Mouse (Mus musculus) CH12.LX (cell line): ENCODE measurements around the gene Gdf15. TPM values are rescaled to one million over a fixed set of nuclear protein-coding genes. Genes with fewer than 3 reads are reported as not detected.

Source experiments
- DNase-seq: peaks from one replicate; pipeline ENCODE4 v3.0.0-alpha.2; 2013; ENCODE audit errors: extremely low read depth
- H3K27ac ChIP-seq: 2 replicates; pipeline ENCODE4 v1.5.1; 2012; ENCODE audit warnings: low read depth, mild to moderate bottlenecking, control low read depth, moderate library complexity; ENCODE audit not compliant: insufficient read depth
- H3K27me3 ChIP-seq: replicated peaks from 2 replicates; pipeline ENCODE3; 2012; ENCODE audit warnings: inconsistent platforms
- H3K36me3 ChIP-seq, 2 experiments: replicated peaks in 1 of 2; 2 replicates each; pipeline versions ENCODE3 to v1.6.1; 2012; ENCODE audit warnings: inconsistent platforms in 1 of 2, low read length in 1 of 2, mild to moderate bottlenecking in 1 of 2, mixed read lengths in 1 of 2, moderate library complexity in 1 of 2; ENCODE audit not compliant: control insufficient read depth in 1 of 2, insufficient read depth in 1 of 2
- H3K4me1 ChIP-seq, 2 experiments: 2 replicates each; pipeline ENCODE4 v1.6.1; 2012; ENCODE audit warnings: inconsistent platforms in 1 of 2, moderate library complexity in 1 of 2; ENCODE audit not compliant: insufficient read depth in 2 of 2, control insufficient read depth in 1 of 2
- H3K4me2 ChIP-seq: 2 replicates; pipeline ENCODE4 v1.6.1; 2012; ENCODE audit warnings: low read depth, mild to moderate bottlenecking, control low read depth; ENCODE audit not compliant: poor library complexity, insufficient read depth, severe bottlenecking
- H3K4me3 ChIP-seq, 3 experiments: fragments of 150-350 bp in 1 of 3; sonication (generic) in 1 of 3; replicated peaks in 1 of 3; 2 replicates each; pipeline versions ENCODE3 to v1.5.1; 2011 to 2012; ENCODE audit warnings: low read depth in 2 of 3, low read length in 2 of 3, mild to moderate bottlenecking in 2 of 3, moderate library complexity in 2 of 3, control low read depth in 1 of 3, improper control_type of control experiment in 1 of 3, inconsistent platforms in 1 of 3, mixed read lengths in 1 of 3; ENCODE audit not compliant: poor library complexity in 1 of 3
- H3K79me2 ChIP-seq: replicated peaks from 2 replicates; pipeline ENCODE4 v1.6.1; 2012; ENCODE audit warnings: mild to moderate bottlenecking, moderate library complexity; ENCODE audit not compliant: control insufficient read depth, poor library complexity, insufficient read depth, severe bottlenecking; ENCODE audit errors: extremely low read depth
- H3K9ac ChIP-seq: 2 replicates; pipeline ENCODE4 v1.6.1; 2012; ENCODE audit warnings: low read depth, mild to moderate bottlenecking, control low read depth, moderate library complexity; ENCODE audit not compliant: insufficient read depth
- H3K9me3 ChIP-seq: replicated peaks from 2 replicates; pipeline ENCODE3; 2012; ENCODE audit warnings: low read length, inconsistent platforms, mixed read lengths
- CHD1 ChIP-seq: IDR thresholded peaks from 2 replicates; pipeline ENCODE4 v1.6.1; 2012; ENCODE audit warnings: low read depth, low read length, improper control_type of control experiment, inconsistent platforms
- CTCF ChIP-seq, 2 experiments: IDR thresholded peaks in 1 of 2; conservative IDR thresholded peaks in 1 of 2; 2 replicates each; pipeline ENCODE4 v1.5.1; 2011 to 2012; ENCODE audit warnings: low read depth in 2 of 2, low read length in 2 of 2, improper control_type of control experiment in 1 of 2, inconsistent platforms in 1 of 2, mild to moderate bottlenecking in 1 of 2, moderate library complexity in 1 of 2
- EP300 ChIP-seq: IDR thresholded peaks from 2 replicates; pipeline ENCODE4 v1.6.1; 2011; ENCODE audit warnings: low read length, improper control_type of control experiment
- ETS1 ChIP-seq: conservative IDR thresholded peaks from 2 replicates; pipeline ENCODE4 v1.6.1; 2012; ENCODE audit warnings: low read depth, mild to moderate bottlenecking, inconsistent platforms, low read length, improper control_type of control experiment, moderate library complexity
- GABPA ChIP-seq: IDR thresholded peaks from 2 replicates; pipeline ENCODE4 v1.6.1; 2012; ENCODE audit warnings: low read depth, low read length, improper control_type of control experiment, inconsistent platforms; ENCODE audit not compliant: insufficient replicate concordance
- JUN ChIP-seq: IDR thresholded peaks from 2 replicates; pipeline ENCODE4 v1.6.1; 2011; ENCODE audit warnings: low read depth, mild to moderate bottlenecking, low read length, improper control_type of control experiment, moderate library complexity; ENCODE audit not compliant: insufficient read depth
- MEF2A ChIP-seq: IDR thresholded peaks from 2 replicates; pipeline ENCODE4 v1.6.1; 2014; ENCODE audit warnings: low read depth, mild to moderate bottlenecking, inconsistent platforms, low read length, improper control_type of control experiment, borderline replicate concordance
- MXI1 ChIP-seq: IDR thresholded peaks from 2 replicates; pipeline ENCODE4 v1.6.1; 2011; ENCODE audit warnings: mild to moderate bottlenecking, low read depth, low read length, improper control_type of control experiment
- MYC ChIP-seq: IDR thresholded peaks from 2 replicates; pipeline ENCODE4 v1.6.1; 2011; ENCODE audit warnings: low read depth, mild to moderate bottlenecking, improper control_type of control experiment, low read length
- NELFE ChIP-seq: IDR thresholded peaks from 2 replicates; pipeline ENCODE4 v1.6.1; 2011; ENCODE audit warnings: low read depth, low read length, improper control_type of control experiment
- NRF1 ChIP-seq: IDR thresholded peaks from 2 replicates; pipeline ENCODE4 v1.6.1; 2014; ENCODE audit warnings: low read depth, mild to moderate bottlenecking, inconsistent platforms, low read length, improper control_type of control experiment, moderate library complexity
- PAX5 ChIP-seq: IDR thresholded peaks from 2 replicates; pipeline ENCODE4 v1.6.1; 2012; ENCODE audit warnings: low read length, inconsistent platforms, mixed read lengths
- POLR2AphosphoS2 ChIP-seq: IDR thresholded peaks from 2 replicates; pipeline ENCODE4 v1.6.1; 2011; ENCODE audit warnings: low read depth, low read length, improper control_type of control experiment
- RAD21 ChIP-seq: IDR thresholded peaks from 2 replicates; pipeline ENCODE4 v1.6.1; 2011; ENCODE audit warnings: low read depth, mild to moderate bottlenecking, low read length, improper control_type of control experiment, moderate library complexity
- RCOR1 ChIP-seq: conservative IDR thresholded peaks from 2 replicates; pipeline ENCODE4 v1.6.1; 2012; ENCODE audit warnings: low read depth, mild to moderate bottlenecking, inconsistent platforms, low read length, improper control_type of control experiment
- UBTF ChIP-seq: IDR thresholded peaks from 2 replicates; pipeline ENCODE4 v1.6.1; 2012; ENCODE audit warnings: low read depth, mild to moderate bottlenecking, inconsistent platforms, low read length, improper control_type of control experiment, moderate library complexity
- USF2 ChIP-seq: conservative IDR thresholded peaks from 2 replicates; pipeline ENCODE4 v1.6.1; 2011; ENCODE audit warnings: low read depth, low read length, improper control_type of control experiment
- ZNF384 ChIP-seq: IDR thresholded peaks from 2 replicates; pipeline ENCODE4 v1.6.1; 2012; ENCODE audit warnings: low read depth, low read length, improper control_type of control experiment, inconsistent platforms
- dilution Hi-C: fragments of 300-500 bp; cut with MboI; formaldehyde crosslinking; loops from 2 replicates; pipeline ENCODE4 v1.14.3; 2020; ENCODE audit warnings: low sequenced_read_pairs; ENCODE audit not compliant: extremely low pct_unique_long_range_greater_than_20kb, extremely low pct_ligation_motif_present
- in situ Hi-C: fragments of 300-500 bp; cut with MboI; formaldehyde crosslinking; loops from 3 replicates; pipeline ENCODE4 v1.14.3; 2019; ENCODE audit warnings: low sequenced_read_pairs, low pct_ligation_motif_present, low pct_unique_long_range_greater_than_20kb, mixed read lengths
- polyA plus RNA-seq: library from polyadenylated mRNA; unstranded; fragments of >175 nt; gene quantifications from 2 replicates; pipeline ENCODE4 v1.2.1, GENCODE M21; 2012; ENCODE audit warnings: low read depth; ENCODE audit not compliant: insufficient read length
- total RNA-seq, 2 experiments: library from RNA; depleted of rRNA; stranded (reverse); fragments of 300-350 nt in 1 of 2; fragments of >200 nt in 1 of 2; gene quantifications; 2 replicates each; pipeline ENCODE4 v1.2.3; 2012 to 2014

The Gdf15 gene
- total and polyA plus RNA-seq, 3 experiments, result 0.16 to 0.21 TPM; not detected in 1

DNA sequence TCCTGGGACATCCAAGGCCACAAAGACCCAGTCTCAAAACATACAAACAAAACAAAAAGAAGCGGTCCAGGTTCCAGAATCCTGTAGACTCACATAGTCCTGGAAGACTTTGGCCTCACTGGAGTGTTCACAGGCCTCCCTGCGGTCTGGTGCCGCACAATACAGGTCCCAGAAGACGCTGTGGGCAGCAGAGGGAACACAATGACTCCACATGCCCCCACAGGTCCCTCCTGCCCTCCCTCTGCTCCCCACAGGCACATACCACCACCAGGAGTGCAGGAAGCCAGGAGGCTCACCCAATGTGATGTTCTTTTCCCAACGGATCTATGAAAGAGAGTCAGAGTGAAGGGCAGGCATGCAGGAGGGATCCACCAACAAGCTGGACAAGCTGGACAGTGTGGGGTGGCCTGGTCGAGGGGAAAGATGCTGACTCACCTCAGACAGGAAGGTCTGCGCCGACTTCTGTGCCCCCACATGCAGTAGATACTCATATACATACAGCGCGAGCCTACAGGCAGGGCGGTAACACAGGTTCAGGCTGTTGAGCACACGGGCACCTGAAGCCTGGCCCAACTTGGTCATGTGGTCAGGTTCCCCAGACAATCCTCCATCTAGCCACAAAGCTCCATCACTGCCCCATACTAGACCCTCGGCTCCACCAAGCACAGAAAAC is 30.0 kb downstream of the Gdf15 start:
- Histone ChIP-seq H3K9ac (no peak overlapping the region), H3K4me3 (no peak overlapping the region), H3K36me3 (peaks cover 48 to 82% of the 10 kb centered on the region in 2 experiments), H3K27me3 (no peaks in the 10 kb centered on the region), H3K4me1 (peaks cover 15 to 22% of the 10 kb centered on the region in 2 experiments), H3K79me2 (peaks cover 9% of the 10 kb centered on the region; the same call in 1 of the 2 replicates), H3K9me3 (peaks cover 16% of the 10 kb centered on the region), H3K27ac (no peak overlapping the region)
- in situ Hi-C loops (loop anchor here (10.0 kb wide), 1 partner anchor 57 kb away; no protein-coding TSS in a partner anchor), dilution Hi-C loops (no loop called here)
- no peak for DNase-seq
- TF ChIP-seq CHD1, result no peak
- TF ChIP-seq RCOR1, result no peak
- TF ChIP-seq ETS1, result no peak
- TF ChIP-seq MXI1, result no peak
- no peak for TF ChIP-seq CTCF (conservative IDR thresholded peaks at IDR 0.05 in 1 of 2, IDR thresholded peaks at IDR 0.05 in 1 of 2; ENCODE audit: low read depth in 2 of 2, low read length in 2 of 2)
- TF ChIP-seq, all 38 proteins: peak for 0
- no peak overlapping the region for H3K4me2 ChIP-seq

DNA sequence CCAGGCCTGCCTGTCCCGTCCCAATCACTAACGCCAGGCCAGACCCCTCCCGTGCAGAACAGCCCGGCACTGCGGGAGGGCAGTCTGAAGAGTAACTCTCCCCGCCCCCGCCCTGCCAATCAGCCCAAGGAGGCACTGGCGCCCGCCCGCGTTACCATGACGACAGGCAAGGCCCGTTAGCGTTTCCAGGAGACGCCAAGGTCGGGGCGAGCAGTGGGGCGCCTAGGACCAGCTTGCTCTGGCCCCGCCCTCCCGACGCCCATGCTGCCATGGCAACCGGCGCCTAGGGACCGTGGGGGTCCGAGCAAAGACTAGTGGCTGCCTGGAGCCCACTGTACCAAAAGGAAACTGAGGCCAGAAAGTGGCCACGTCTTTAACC is 31.0 kb downstream of the Gdf15 start:
- H3K4me1 ChIP-seq, result peaks cover 4 to 12% of the 10 kb centered on the region in 2 experiments; a peak in 3 of 4 replicates
- no peak overlapping the region for H3K4me2 ChIP-seq
- DNase-seq, result no peak
- H3K79me2 ChIP-seq, result peaks cover 5% of the 10 kb centered on the region; the same call in 1 of the 2 replicates
- H3K27ac ChIP-seq, result no peak overlapping the region
- TF ChIP-seq PAX5, result no peak
- TF ChIP-seq EP300, result no peak
- no peak for TF ChIP-seq NRF1
- no peak for TF ChIP-seq RCOR1
- no peak for TF ChIP-seq USF2
- TF ChIP-seq JUN, result no peak
- no peak for TF ChIP-seq UBTF
- TF ChIP-seq ZNF384, result no peak
- TF ChIP-seq POLR2AphosphoS2, result no peak
- no peak for TF ChIP-seq NELFE
- TF ChIP-seq GABPA, result no peak
- TF ChIP-seq RAD21, result no peak
- no peak for TF ChIP-seq MYC
- no peak for TF ChIP-seq MEF2A
- no peak for TF ChIP-seq CTCF (conservative IDR thresholded peaks at IDR 0.05 in 1 of 2, IDR thresholded peaks at IDR 0.05 in 1 of 2; ENCODE audit: low read depth in 2 of 2, low read length in 2 of 2)
- no peak for TF ChIP-seq ETS1
- no peak overlapping the region for H3K4me3 ChIP-seq
- dilution Hi-C loops (no loop called here), in situ Hi-C loops (loop anchor here (10.0 kb wide), 1 partner anchor 56 kb away; no protein-coding TSS in a partner anchor)
- no peaks in the 10 kb centered on the region for H3K27me3 ChIP-seq
- H3K9ac ChIP-seq, result no peak overlapping the region
- H3K9me3 ChIP-seq, result peaks cover 16% of the 10 kb centered on the region
- H3K36me3 ChIP-seq, result peaks cover 58 to 91% of the 10 kb centered on the region in 2 experiments
